Mouse (Mus musculus) erythroid progenitor cell, adult 5-6 weeks (primary cell): Measurements from ENCODE around the gene Specc1l. TPM values are rescaled to one million over a fixed set of nuclear protein-coding genes. Genes with fewer than 3 reads are reported as not detected.
A peak's percentile ranks its signal among the peaks of the same experiment; 100 is the strongest.
"Not testable (repeated sequence)": the region's sequence is repeated elsewhere in the genome, so short reads cannot be mapped to it uniquely, and the experiment has no call there.

Source experiments
- ATAC-seq: replicated peaks from 2 replicates; pipeline ENCODE4 v1.8.0; 2016; ENCODE audit warnings: moderate number of reproducible peaks, mild to moderate bottlenecking, moderate TSS enrichment, inconsistent platforms; ENCODE audit not compliant: poor library complexity, low FRiP score, severe bottlenecking
- total RNA-seq, 2 experiments: library from RNA; stranded (forward) in 1 of 2; stranded (reverse) in 1 of 2; fragments of 150-400 nt in 1 of 2; fragments of 186-747, 209-891 nt in 1 of 2; gene quantifications; 2 replicates each; pipeline versions ENCODE4 v1.2.3 to v1.2.4; 2015 to 2017; ENCODE audit warnings: low replicate concordance in 2 of 2

Gene Specc1l
- total RNA-seq, 2 experiments from 2014 or later, result 15.5 to 24.5 TPM

GRCm38 (mm10) chr10:75264993-75265555 is 53.2 kb downstream of the Specc1l start:
- ATAC-seq, result no peak

DNA sequence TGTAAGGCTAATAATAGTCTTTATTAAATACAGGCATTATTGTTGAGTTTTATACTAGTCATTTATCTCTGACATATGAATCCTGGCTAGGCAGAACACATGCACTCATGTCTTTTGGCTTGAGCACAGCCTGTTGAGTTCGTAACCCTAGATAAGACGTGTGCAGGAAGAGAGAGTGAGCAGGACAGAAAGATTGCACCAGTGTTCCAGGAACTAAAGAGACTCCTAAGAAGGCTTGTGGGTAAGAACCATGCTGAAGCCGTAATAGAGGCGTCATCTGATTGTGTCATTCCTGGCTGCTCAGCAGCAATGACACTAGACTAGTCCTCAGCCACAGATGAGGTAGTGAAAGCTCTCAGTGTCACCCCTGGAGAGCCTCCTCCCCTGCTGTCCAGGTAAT is 61.1 kb downstream of the Specc1l start:
- no peak for ATAC-seq

GRCm38 (mm10) chr10:75276427-75277013 is 64.6 kb downstream of the Specc1l start:
- ATAC-seq, result no peak

- 0 out of 2 replicates have a peak, but pooled peaks have one; percentile 39 for ATAC-seq
These were observed 65.6 kb downstream of the Specc1l start for GRCm38 (mm10) chr10:75277501-75277900.

GRCm38 (mm10) chr10:75282648-75283047 is 70.8 kb downstream of the Specc1l start:
- no peak for ATAC-seq

DNA sequence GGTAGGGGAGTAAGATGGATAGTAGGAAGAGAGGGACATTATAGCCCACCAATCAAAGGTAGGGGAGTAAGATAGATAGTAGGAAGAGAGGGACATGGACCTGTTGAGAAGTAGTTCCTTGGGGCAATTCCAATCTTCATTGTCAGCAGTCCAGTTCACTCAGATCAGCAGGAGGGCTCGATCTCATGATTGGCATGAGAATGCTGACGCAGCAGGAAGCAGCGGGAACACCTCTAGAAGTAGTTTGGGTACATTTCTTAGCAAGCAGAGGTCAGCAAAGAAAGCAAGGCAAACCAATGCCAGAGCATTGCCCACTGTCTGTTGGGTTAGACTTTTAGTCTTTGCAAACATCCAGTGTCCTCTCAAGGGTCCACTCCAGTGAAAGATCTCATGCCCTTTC is 71.9 kb downstream of the Specc1l start:
- ATAC-seq, result no peak

- ATAC-seq, result no peak
These were observed 76.7 kb downstream of the Specc1l start for GRCm38 (mm10) chr10:75288579-75288978.

- ATAC-seq, result no peak
These were observed 77.5 kb downstream of the Specc1l start for GRCm38 (mm10) chr10:75289392-75289791.

- ATAC-seq, result no peak
These were observed 78.8 kb downstream of the Specc1l start for GRCm38 (mm10) chr10:75290650-75291049.

DNA sequence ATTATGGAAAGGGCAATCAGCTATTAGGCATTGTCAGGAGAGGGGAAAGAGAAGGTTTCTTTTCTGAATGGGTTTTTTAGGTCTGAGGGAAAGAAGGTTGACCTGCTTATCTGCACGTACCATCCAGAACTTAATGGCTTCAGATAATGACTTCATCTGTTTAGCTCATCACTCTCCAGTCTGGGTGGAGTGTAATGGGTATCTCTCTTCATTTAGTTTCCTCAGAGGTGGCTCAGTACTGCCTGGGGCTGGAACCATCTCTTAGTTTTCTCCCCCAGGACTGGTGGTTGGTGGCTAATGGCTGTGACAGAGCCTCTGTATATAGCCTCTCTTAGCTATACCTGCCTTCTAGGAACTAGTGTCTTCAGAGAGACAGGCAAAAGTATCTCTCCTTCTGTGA is 79.5 kb downstream of the Specc1l start:
- ATAC-seq, result no peak

DNA sequence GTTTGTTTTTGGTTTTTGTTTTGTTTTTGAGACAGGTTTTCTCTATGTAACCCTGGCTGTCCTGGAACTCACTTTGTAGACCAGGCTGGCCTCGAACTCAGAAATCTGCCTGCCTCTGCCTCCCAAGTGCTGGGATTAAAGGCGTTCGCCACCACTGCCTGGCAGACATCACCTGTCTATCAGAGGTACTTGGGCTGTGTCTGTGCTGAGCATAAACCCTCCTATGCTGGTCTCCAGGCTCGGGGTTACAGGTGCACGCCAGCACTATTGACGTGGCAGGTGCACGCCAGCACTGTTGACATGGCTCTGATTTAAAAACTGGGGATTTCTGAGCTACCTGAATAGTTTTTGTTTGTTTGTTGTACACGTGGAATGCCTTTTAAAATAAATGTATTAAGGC is 80.3 kb downstream of the Specc1l start:
- not testable (repeated sequence) for ATAC-seq

- ATAC-seq, result no peak
These were observed 81.4 kb downstream of the Specc1l start for GRCm38 (mm10) chr10:75293288-75293687.

GRCm38 (mm10) chr10:75294362-75294761 is 82.5 kb downstream of the Specc1l start:
- no peak for ATAC-seq

GRCm38 (mm10) chr10:75294926-75295325 is 83.1 kb downstream of the Specc1l start:
- no peak for ATAC-seq

GRCm38 (mm10) chr10:75298608-75299007 is 86.7 kb downstream of the Specc1l start:
- ATAC-seq, result no peak

DNA sequence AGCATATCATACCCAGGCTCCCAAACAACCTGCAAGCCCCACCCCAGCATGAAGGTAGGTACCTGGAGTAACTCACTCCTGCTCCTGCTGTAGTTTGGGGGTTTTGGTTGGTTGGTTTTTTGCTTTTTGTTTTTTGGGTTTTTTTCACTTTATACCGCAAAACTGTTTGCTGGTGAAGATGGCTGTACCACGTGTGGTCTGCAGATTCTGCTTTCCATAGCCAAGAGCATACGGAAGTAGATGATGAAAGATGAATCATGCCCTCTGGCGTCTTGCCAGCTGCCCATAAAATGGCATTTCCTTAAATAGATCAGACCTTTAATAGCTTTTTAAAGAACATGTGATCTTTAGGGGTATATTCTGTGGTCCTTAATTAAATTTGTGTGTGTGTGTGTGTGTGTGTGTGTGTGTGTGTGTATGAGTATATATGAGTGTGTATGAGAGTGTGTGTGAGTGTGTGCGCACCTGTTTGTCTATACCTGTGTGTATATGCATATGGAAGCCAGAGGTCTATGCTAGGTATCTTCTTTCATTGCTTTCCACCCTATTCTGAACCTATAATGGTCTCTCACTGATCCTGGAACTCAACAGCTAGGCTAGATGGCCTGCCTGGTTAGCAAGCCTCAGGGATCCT is 88.0 kb downstream of the Specc1l start:
- no peak for ATAC-seq

DNA sequence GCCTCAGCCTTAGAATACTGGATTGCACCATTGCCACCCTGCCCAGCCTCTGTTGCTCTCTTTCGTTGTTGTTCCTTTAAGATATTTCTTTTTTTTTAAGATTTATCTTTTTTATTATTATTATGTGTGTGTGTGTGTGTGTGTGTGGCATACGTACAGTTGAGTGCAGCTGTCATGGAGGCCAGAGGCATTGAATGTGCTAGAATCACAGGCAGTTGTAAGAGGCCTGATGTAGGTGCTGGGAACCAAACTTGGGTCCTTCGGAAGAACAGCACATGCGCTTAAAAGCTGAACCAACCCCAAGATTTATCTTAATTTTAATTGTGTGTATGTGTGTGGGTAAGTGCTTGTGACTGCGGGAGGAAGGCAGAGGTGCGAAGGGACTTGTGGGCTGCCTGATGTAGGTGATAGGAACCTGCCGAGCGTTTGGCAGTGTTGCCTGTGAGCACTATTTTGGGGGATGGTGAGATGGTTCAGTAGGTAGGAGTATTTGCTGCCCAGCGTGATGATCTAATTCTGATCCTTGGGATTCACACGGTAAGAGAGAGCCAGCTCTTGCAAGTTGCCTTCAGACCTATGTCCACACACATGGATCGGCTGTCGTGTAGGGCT is 89.4 kb downstream of the Specc1l start:
- no peak for ATAC-seq

- no peak for ATAC-seq
These were observed 90.1 kb downstream of the Specc1l start for GRCm38 (mm10) chr10:75301937-75302336.

DNA sequence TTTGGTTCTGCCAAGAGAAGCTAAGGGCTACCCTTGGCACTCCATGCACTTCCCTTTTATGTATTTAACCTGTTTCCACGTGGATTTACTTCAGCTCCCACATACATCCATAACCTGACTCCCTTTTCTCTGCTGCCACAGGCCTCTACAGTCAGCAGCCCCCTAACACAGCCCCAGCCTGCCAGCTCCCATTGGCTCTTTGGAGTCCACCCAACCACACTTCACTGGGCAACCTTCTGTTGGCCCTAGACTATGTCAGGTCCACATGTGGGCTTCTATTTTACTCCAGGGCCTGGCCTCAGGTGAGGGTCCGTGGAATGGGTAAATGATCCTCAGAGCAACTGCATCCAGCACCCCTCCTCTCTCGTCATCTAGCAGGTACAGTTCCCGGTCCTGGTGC is 90.7 kb downstream of the Specc1l start:
- ATAC-seq, result no peak

DNA sequence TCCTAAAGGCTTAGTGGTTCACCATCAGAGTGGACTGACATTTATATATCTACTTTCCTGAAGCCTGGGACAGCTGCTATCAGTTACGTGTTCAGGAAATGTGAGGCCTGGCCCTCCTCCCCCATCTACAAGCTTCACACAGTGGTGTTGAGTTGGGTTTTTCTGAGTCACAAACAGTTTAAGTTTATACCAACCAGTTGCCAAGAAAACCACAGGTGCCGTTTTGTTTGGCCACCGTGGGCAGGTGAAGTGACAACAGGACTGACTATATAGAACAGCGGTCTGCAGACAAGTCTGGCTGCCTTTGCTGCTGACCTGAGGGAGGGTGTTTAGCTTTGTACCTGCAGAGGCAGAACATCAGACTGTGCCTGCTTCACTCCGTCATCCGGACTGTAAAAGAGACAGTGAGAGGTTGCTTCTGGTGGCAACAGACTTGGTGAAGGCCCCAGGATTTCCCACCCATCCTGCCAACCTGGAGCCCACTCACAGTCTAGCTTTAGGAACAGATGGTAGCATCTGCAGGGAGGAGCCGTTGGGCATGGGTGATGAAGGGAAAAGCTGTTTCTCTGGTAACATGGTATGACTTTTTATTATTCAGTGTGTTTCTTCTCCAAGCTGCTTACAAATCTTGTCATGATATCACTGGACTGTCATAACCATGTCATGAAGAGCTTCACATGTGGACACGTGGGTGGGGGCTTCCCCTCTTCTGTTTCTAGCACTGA is 91.6 kb downstream of the Specc1l start:
- ATAC-seq, result no peak

DNA sequence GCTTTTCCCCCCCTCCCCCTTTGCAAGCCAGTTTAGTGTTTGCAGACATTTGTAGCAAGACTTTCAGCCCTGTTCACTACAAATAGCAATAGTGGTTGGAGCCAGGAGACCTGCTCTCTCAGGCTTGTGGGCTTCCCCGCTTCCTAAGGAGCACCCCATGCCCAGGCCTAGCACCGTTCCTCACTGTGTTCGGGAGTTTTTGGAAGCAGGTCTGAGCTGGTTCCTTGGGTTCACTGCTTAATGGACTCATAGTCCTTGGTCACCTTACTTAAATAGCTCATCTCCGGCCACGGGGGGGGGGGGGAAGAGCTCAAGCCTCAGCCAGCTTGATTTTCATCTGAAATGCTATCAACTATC is 92.2 kb downstream of the Specc1l start:
- ATAC-seq, result no peak
